Mouse (Mus musculus) cerebellum, adult 2 months (tissue): ENCODE data around the gene Sorbs2.

Experiments used
- CTCF ChIP-seq: fragments of 200-500 bp; IDR thresholded peaks from 2 replicates; pipeline ENCODE4 v1.5.1; 2011; ENCODE audit warnings: low read depth, mild to moderate bottlenecking, control low read depth, low read length, moderate library complexity, borderline replicate concordance; ENCODE audit not compliant: insufficient read depth
- POLR2A ChIP-seq: fragments of 200-500 bp; IDR thresholded peaks from 2 replicates; pipeline ENCODE4 v1.6.1; 2011; ENCODE audit warnings: low read length, control low read depth, borderline replicate concordance; ENCODE audit not compliant: insufficient read depth

- TF ChIP-seq CTCF = no peak
- no peak for TF ChIP-seq POLR2A
These were observed 336.7 kb downstream of the Sorbs2 start for GRCm38 (mm10) chr8:45844097-45844885.
